Mouse (Mus musculus) embryonic facial prominence, embryonic 10.5 days (tissue): ENCODE results near the gene Abhd18. TPM values are rescaled to one million over a fixed set of nuclear protein-coding genes. Genes with fewer than 3 reads are reported as not detected.
"Not testable (repeated sequence)": the region's sequence is repeated elsewhere in the genome, so short reads cannot be mapped to it uniquely, and the experiment has no call there.

Source experiments
- DNase-seq: peaks from one replicate; pipeline ENCODE4 v3.0.0-alpha.2; 2017; ENCODE audit warnings: low spot score
- H3K27ac ChIP-seq: fragments of 300-500 bp; sonication (generic); replicated peaks from 2 replicates; pipeline ENCODE4 v1.5.1; 2016; ENCODE audit warnings: mild to moderate bottlenecking
- H3K27me3 ChIP-seq: fragments of 300-500 bp; sonication (generic); replicated peaks from 2 replicates; pipeline ENCODE4 v1.6.1; 2016; ENCODE audit warnings: low read depth, mild to moderate bottlenecking; ENCODE audit not compliant: poor library complexity, severe bottlenecking
- H3K36me3 ChIP-seq: fragments of 300-500 bp; sonication (generic); replicated peaks from 2 replicates; pipeline ENCODE4 v1.6.1; 2016; ENCODE audit warnings: mild to moderate bottlenecking, moderate library complexity
- H3K4me1 ChIP-seq: fragments of 300-500 bp; sonication (generic); 2 replicates; pipeline ENCODE4 v1.6.1; 2016
- H3K4me3 ChIP-seq: fragments of 300-500 bp; sonication (generic); 2 replicates; pipeline ENCODE4 v1.5.1; 2016; ENCODE audit warnings: mild to moderate bottlenecking, moderate library complexity
- H3K9me3 ChIP-seq: fragments of 300-500 bp; sonication (generic); 2 replicates; pipeline ENCODE4 v1.6.1; 2016; ENCODE audit warnings: mild to moderate bottlenecking
- WGBS: fragments of 180-500 bp; shearing (Covaris S2); methylation state at CpG from one replicate; pipeline ENCODE4 v1.1.7; 2016; 5-methylcytosine and 5-hydroxymethylcytosine counted together
- polyA plus RNA-seq: library from polyadenylated mRNA; unstranded; fragments of >200 nt; fragmentation: Nextera tagmentation; extraction: Ambion mirVana; gene quantifications from 2 replicates; pipeline ENCODE4 v1.2.1, GENCODE M21; 2016

Gene Abhd18
- 4.7 and 6.0 TPM in 2 replicates for polyA plus RNA-seq

GRCm38 (mm10) chr3:40846957-40847017 is at the start of gene Abhd18:
Gene Abhd18, plus strand, starts transcription at chr3:40846970.
- 0% methylated on average over 4 of the region's 4 CpGs for WGBS
- Histone ChIP-seq H3K4me3 (peak within 1 kb of the TSS; percentile 60), H3K27ac (peak within 1 kb of the TSS; percentile 81)
- not testable (repeated sequence) for H3K9me3 ChIP-seq, H3K27me3 ChIP-seq, DNase-seq, H3K36me3 ChIP-seq, H3K4me1 ChIP-seq

- no peak overlapping the region for H3K4me3 ChIP-seq
- H3K36me3 ChIP-seq, result peaks cover 20% of the 10 kb centered on the region
- no peak for DNase-seq
- H3K27me3 ChIP-seq, result no peaks in the 10 kb centered on the region
- peaks cover 22% of the 10 kb centered on the region for H3K4me1 ChIP-seq
- H3K9me3 ChIP-seq, result no peaks in the 10 kb centered on the region
- WGBS, result 78% methylated on average over 1 of the region's 1 CpGs
- no peak overlapping the region for H3K27ac ChIP-seq
Observed at GRCm38 (mm10) chr3:40798054-40798453, 48.7 kb upstream of the Abhd18 start.

- no peaks in the 10 kb centered on the region for H3K9me3 ChIP-seq
- DNase-seq, result peak; percentile 48
- H3K27me3 ChIP-seq, result no peaks in the 10 kb centered on the region
- H3K4me1 ChIP-seq, result peaks cover 22% of the 10 kb centered on the region
- H3K4me3 ChIP-seq, result no peak overlapping the region
- H3K36me3 ChIP-seq, result peaks cover 24% of the 10 kb centered on the region
- WGBS, result 38% methylated on average over 7 of the region's 7 CpGs
- no peak overlapping the region for H3K27ac ChIP-seq
Observed at GRCm38 (mm10) chr3:40798500-40798899, 48.3 kb upstream of the Abhd18 start.

GRCm38 (mm10) chr3:40799530-40800372 is 47.0 kb upstream of the Abhd18 start, which contains the start of gene Plk4:
Gene Plk4, plus strand, starts transcription at chr3:40800019.
- DNase-seq, result peak; percentile 96
- no peaks in the 10 kb centered on the region for H3K27me3 ChIP-seq
- peaks cover 34% of the 10 kb centered on the region for H3K36me3 ChIP-seq
- H3K9me3 ChIP-seq, result no peaks in the 10 kb centered on the region
- H3K27ac ChIP-seq, result peak within 1 kb of the TSS; percentile 95
- H3K4me1 ChIP-seq, result peaks cover 22% of the 10 kb centered on the region
- H3K4me3 ChIP-seq, result peak within 1 kb of the TSS; percentile 98
- 2% methylated on average over 66 of the region's 66 CpGs for WGBS

- WGBS, result under 1% methylated on average over 37 of the region's 37 CpGs
- H3K4me1 ChIP-seq, result peaks cover 22% of the 10 kb centered on the region
- peak overlapping the region; percentile 98 for H3K4me3 ChIP-seq
- no peak for DNase-seq
- no peaks in the 10 kb centered on the region for H3K9me3 ChIP-seq
- peak overlapping the region; percentile 95 for H3K27ac ChIP-seq
- H3K27me3 ChIP-seq, result no peaks in the 10 kb centered on the region
- peaks cover 41% of the 10 kb centered on the region for H3K36me3 ChIP-seq
Observed at GRCm38 (mm10) chr3:40800373-40800823, 46.4 kb upstream of the Abhd18 start.

- no peak overlapping the region for H3K27ac ChIP-seq
- peaks cover 96% of the 10 kb centered on the region for H3K36me3 ChIP-seq
- 61% methylated on average over 2 of the region's 2 CpGs for WGBS
- H3K4me3 ChIP-seq, result no peak overlapping the region
- H3K9me3 ChIP-seq, result no peaks in the 10 kb centered on the region
- no peaks in the 10 kb centered on the region for H3K27me3 ChIP-seq
- no peak for DNase-seq
- H3K4me1 ChIP-seq, result peaks cover 4% of the 10 kb centered on the region
Observed at GRCm38 (mm10) chr3:40806871-40807270, 39.9 kb upstream of the Abhd18 start.

GRCm38 (mm10) chr3:40808686-40809085 is 38.1 kb upstream of the Abhd18 start:
- H3K9me3 ChIP-seq, result no peaks in the 10 kb centered on the region
- WGBS, result 97% methylated on average over 10 of the region's 10 CpGs
- no peak for DNase-seq
- no peaks in the 10 kb centered on the region for H3K27me3 ChIP-seq
- no peaks in the 10 kb centered on the region for H3K4me1 ChIP-seq
- peaks cover 96% of the 10 kb centered on the region for H3K36me3 ChIP-seq
- no peak overlapping the region for H3K27ac ChIP-seq
- no peak overlapping the region for H3K4me3 ChIP-seq

- no peak overlapping the region for H3K4me3 ChIP-seq
- H3K27ac ChIP-seq, result no peak overlapping the region
- no peaks in the 10 kb centered on the region for H3K27me3 ChIP-seq
- no peak for DNase-seq
- H3K9me3 ChIP-seq, result no peaks in the 10 kb centered on the region
- no peaks in the 10 kb centered on the region for H3K4me1 ChIP-seq
- H3K36me3 ChIP-seq, result peaks cover 99% of the 10 kb centered on the region
- WGBS, result 82% methylated on average over 2 of the region's 2 CpGs
Observed at GRCm38 (mm10) chr3:40809894-40810293, 36.9 kb upstream of the Abhd18 start.

GRCm38 (mm10) chr3:40813275-40813674 is 33.5 kb upstream of the Abhd18 start:
- Histone ChIP-seq H3K27ac (no peak overlapping the region), H3K4me3 (no peak overlapping the region), H3K36me3 (peaks cover 99% of the 10 kb centered on the region), H3K9me3 (no peaks in the 10 kb centered on the region), H3K4me1 (no peaks in the 10 kb centered on the region), H3K27me3 (no peaks in the 10 kb centered on the region)
- DNase-seq, result no peak
- 97% methylated on average over 2 of the region's 2 CpGs for WGBS

GRCm38 (mm10) chr3:40845521-40845920 is 1.2 kb upstream of the Abhd18 start:
- Histone ChIP-seq H3K27ac (peak overlapping the region; percentile 81), H3K4me3 (peak overlapping the region; percentile 60)
- not testable (repeated sequence) for H3K9me3 ChIP-seq, DNase-seq, H3K27me3 ChIP-seq, H3K36me3 ChIP-seq, H3K4me1 ChIP-seq
- 90% methylated on average over 6 of the region's 6 CpGs for WGBS

GRCm38 (mm10) chr3:40846473-40846956 is 255 bp upstream of the Abhd18 start, which contains the start of gene Mfsd8:
Gene Mfsd8, minus strand, starts transcription at chr3:40846886.
- 1% methylated on average over 39 of the region's 39 CpGs for WGBS
- H3K27ac ChIP-seq, result peak within 1 kb of the TSS; percentile 81

GRCm38 (mm10) chr3:40847018-40847417 is 248 bp downstream of the Abhd18 start:
- H3K4me1 ChIP-seq, H3K9me3 ChIP-seq, H3K27ac ChIP-seq, H3K27me3 ChIP-seq, H3K36me3 ChIP-seq: not testable (repeated sequence)
- peak; percentile 65 for DNase-seq
- WGBS, result 2% methylated on average over 20 of the region's 21 CpGs
- H3K4me3 ChIP-seq, result peak overlapping the region; percentile 60

More at GRCm38 (mm10) chr3:40846473-40846956, 255 bp upstream of the Abhd18 start, which contains the start of gene Mfsd8:
- H3K4me3 ChIP-seq, result peak within 1 kb of the TSS; percentile 60
- not testable (repeated sequence) for H3K36me3 ChIP-seq, H3K9me3 ChIP-seq, H3K4me1 ChIP-seq, H3K27me3 ChIP-seq
- DNase-seq, result peak; percentile 98

GRCm38 (mm10) chr3:40847936-40848335 is 1.2 kb downstream of the Abhd18 start:
- H3K4me3 ChIP-seq, H3K27ac ChIP-seq, H3K4me1 ChIP-seq, DNase-seq, H3K27me3 ChIP-seq, H3K9me3 ChIP-seq, H3K36me3 ChIP-seq: not testable (repeated sequence)
- 94% methylated on average over 2 of the region's 2 CpGs for WGBS
